Mouse (Mus musculus) CD4-positive, CD25-positive, alpha-beta regulatory T cell, adult 9 weeks (primary cell): ENCODE measurements around the gene Ypel5. TPM values are rescaled to one million over a fixed set of nuclear protein-coding genes. Genes with fewer than 3 reads are reported as not detected.

ENCODE experiments used
- polyA plus RNA-seq: library from polyadenylated mRNA; unstranded; fragments of 100-300 nt; shearing (Covaris generic); gene quantifications from one replicate; pipeline ENCODE4 v1.2.1, GENCODE M21; 2017

The Ypel5 gene
- polyA plus RNA-seq: 100 TPM

GRCm38 (mm10) chr17:72836158-72837115, at the start of gene Ypel5:
TSS of gene Ypel5 (plus strand) at chr17:72836453.

Other genes starting within 250 kb of the Ypel5 start
- not detected for gene Alk, start 231.8 kb upstream of the Ypel5 start, polyA plus RNA-seq
- gene Lbh, start 81.9 kb downstream of the Ypel5 start, polyA plus RNA-seq: 38.2 TPM